Mouse (Mus musculus): ENCODE data around the gene Spock2. TPM values are rescaled to one million over a fixed set of nuclear protein-coding genes. Genes with fewer than 3 reads are reported as not detected.
A peak's percentile ranks its signal among the peaks of the same experiment; 100 is the strongest.
"Not testable (repeated sequence)": the region's sequence is repeated elsewhere in the genome, so short reads cannot be mapped to it uniquely, and the experiment has no call there.

Spock2 gene
- polyA plus RNA-seq, 1 experiment from 2014 or later, result 68.6 TPM

GRCm38 (mm10) chr10:60133501-60133900 lies 27.5 kb downstream of the Spock2 start:
- ATAC-seq, result no peak
- WGBS, result 36% methylated on average over 6 of the region's 6 CpGs
- no peak overlapping the region for H3K27ac ChIP-seq (ENCODE audit: low read length)

DNA sequence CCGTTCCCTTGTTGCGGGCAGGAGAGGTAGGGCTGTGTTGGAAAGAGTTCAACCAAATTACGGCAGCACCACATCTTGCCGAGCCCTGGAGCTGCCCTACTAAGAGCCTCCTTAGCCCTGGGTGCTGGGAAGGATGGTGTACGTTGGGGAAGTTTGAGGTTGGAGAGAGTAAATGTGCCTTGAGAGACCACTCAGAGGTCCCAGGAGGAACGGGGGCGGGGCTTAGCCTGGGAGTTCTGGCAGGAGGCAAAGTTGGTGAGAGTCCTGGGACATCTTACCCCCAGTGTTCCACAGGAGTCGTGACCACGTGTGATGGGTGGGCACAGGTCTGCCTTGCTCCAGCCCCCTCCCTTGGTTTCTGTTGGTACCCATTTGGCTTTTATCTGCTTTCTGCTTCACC lies 28.2 kb downstream of the Spock2 start:
- WGBS, result 62% methylated on average over 9 of the region's 9 CpGs

More at GRCm38 (mm10) chr10:60133501-60133900, 27.5 kb downstream of the Spock2 start:
- Histone ChIP-seq H3K4me2 (ENCODE audit: low read length) (no peak overlapping the region), H3K4me1 (replicated peaks; ENCODE audit: control insufficient read depth, insufficient read depth, low read length) (no peaks in the 10 kb centered on the region), H3K9ac (replicated peaks; ENCODE audit: low read depth, low read length) (no peak overlapping the region), H3K9me3 (ENCODE audit: control insufficient read depth, low read length) (no peaks in the 10 kb centered on the region), H3K4me3 (replicated peaks; ENCODE audit: low read length) (no peak overlapping the region), H3K27me3 (replicated peaks; ENCODE audit: control insufficient read depth, insufficient read depth, low read length) (no peaks in the 10 kb centered on the region), H3K36me3 (ENCODE audit: control insufficient read depth, insufficient read depth) (no peaks in the 10 kb centered on the region; the same call in 1 of the 2 replicates)

DNA sequence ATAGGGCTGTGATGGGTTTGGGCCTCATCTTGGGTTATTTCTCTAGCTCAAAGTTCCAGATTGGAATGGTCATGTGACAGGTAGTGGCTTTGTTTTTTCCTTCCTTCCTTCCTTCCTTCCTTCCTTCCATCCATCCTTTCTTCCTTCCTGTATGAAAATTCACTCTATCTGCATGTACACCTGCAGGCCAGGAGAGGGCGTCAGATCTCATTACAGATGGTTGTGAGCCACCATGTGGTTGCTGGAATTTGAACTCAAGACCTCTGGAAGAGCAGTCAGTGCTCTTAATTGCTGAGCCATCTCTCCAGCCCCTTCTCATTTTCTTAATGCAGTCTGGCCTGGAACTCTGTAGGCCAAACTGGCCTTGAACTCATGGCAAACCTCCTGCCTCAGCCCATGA lies 30.0 kb downstream of the Spock2 start:
- H3K36me3 ChIP-seq (ENCODE audit: control insufficient read depth, insufficient read depth); H3K9ac ChIP-seq (replicated peaks; ENCODE audit: low read depth, low read length); H3K4me3 ChIP-seq (replicated peaks; ENCODE audit: low read length); H3K9me3 ChIP-seq (ENCODE audit: control insufficient read depth, low read length); H3K4me1 ChIP-seq (replicated peaks; ENCODE audit: control insufficient read depth, insufficient read depth, low read length); H3K4me2 ChIP-seq (ENCODE audit: low read length); H3K27ac ChIP-seq (ENCODE audit: low read length); H3K27me3 ChIP-seq (replicated peaks; ENCODE audit: control insufficient read depth, insufficient read depth, low read length); ATAC-seq: not testable (repeated sequence)
- WGBS, result 50% methylated on average over 1 of the region's 1 CpGs

More for the DNA sequence above, 28.2 kb downstream of the Spock2 start:
- no peaks in the 10 kb centered on the region for H3K9me3 ChIP-seq (ENCODE audit: control insufficient read depth, low read length)
- no peaks in the 10 kb centered on the region for H3K27me3 ChIP-seq (replicated peaks; ENCODE audit: control insufficient read depth, insufficient read depth, low read length)
- no peak overlapping the region for H3K4me2 ChIP-seq (ENCODE audit: low read length)
- H3K4me3 ChIP-seq (replicated peaks; ENCODE audit: low read length), result no peak overlapping the region
- H3K4me1 ChIP-seq (replicated peaks; ENCODE audit: control insufficient read depth, insufficient read depth, low read length), result no peaks in the 10 kb centered on the region
- no peaks in the 10 kb centered on the region for H3K36me3 ChIP-seq (ENCODE audit: control insufficient read depth, insufficient read depth)
- H3K9ac ChIP-seq (replicated peaks; ENCODE audit: low read depth, low read length), result no peak overlapping the region
- no peak overlapping the region for H3K27ac ChIP-seq (ENCODE audit: low read length)
- no peak for ATAC-seq

GRCm38 (mm10) chr10:60136935-60137334 lies 30.9 kb downstream of the Spock2 start:
- Histone ChIP-seq H3K27me3 (replicated peaks; ENCODE audit: control insufficient read depth, insufficient read depth, low read length) (no peaks in the 10 kb centered on the region), H3K4me1 (replicated peaks; ENCODE audit: control insufficient read depth, insufficient read depth, low read length) (no peaks in the 10 kb centered on the region), H3K27ac (ENCODE audit: low read length) (no peak overlapping the region), H3K9ac (replicated peaks; ENCODE audit: low read depth, low read length) (no peak overlapping the region), H3K9me3 (ENCODE audit: control insufficient read depth, low read length) (no peaks in the 10 kb centered on the region), H3K36me3 (ENCODE audit: control insufficient read depth, insufficient read depth) (no peaks in the 10 kb centered on the region), H3K4me2 (ENCODE audit: low read length) (no peak overlapping the region), H3K4me3 (replicated peaks; ENCODE audit: low read length) (no peak overlapping the region)
- ATAC-seq, result no peak
- WGBS, result 68% methylated on average over 7 of the region's 7 CpGs

- H3K9ac ChIP-seq (replicated peaks; ENCODE audit: low read depth, low read length), result no peak overlapping the region
- H3K4me2 ChIP-seq (ENCODE audit: low read length), result no peak overlapping the region
- no peaks in the 10 kb centered on the region for H3K9me3 ChIP-seq (ENCODE audit: control insufficient read depth, low read length)
- no peaks in the 10 kb centered on the region for H3K36me3 ChIP-seq (ENCODE audit: control insufficient read depth, insufficient read depth)
- ATAC-seq, result no peak
- 92% methylated on average over 5 of the region's 5 CpGs for WGBS
- no peak overlapping the region for H3K4me3 ChIP-seq (replicated peaks; ENCODE audit: low read length)
- H3K4me1 ChIP-seq (replicated peaks; ENCODE audit: control insufficient read depth, insufficient read depth, low read length), result no peaks in the 10 kb centered on the region
- H3K27ac ChIP-seq (ENCODE audit: low read length), result no peak overlapping the region
- H3K27me3 ChIP-seq (replicated peaks; ENCODE audit: control insufficient read depth, insufficient read depth, low read length), result no peaks in the 10 kb centered on the region
Observed at GRCm38 (mm10) chr10:60138680-60139079, 32.7 kb downstream of the Spock2 start.

GRCm38 (mm10) chr10:60140751-60141150 lies 34.7 kb downstream of the Spock2 start:
- ATAC-seq, result no peak
- Histone ChIP-seq H3K9me3 (ENCODE audit: control insufficient read depth, low read length) (no peaks in the 10 kb centered on the region), H3K27ac (ENCODE audit: low read length) (no peak overlapping the region), H3K27me3 (replicated peaks; ENCODE audit: control insufficient read depth, insufficient read depth, low read length) (no peaks in the 10 kb centered on the region), H3K4me3 (replicated peaks; ENCODE audit: low read length) (no peak overlapping the region), H3K4me1 (replicated peaks; ENCODE audit: control insufficient read depth, insufficient read depth, low read length) (no peaks in the 10 kb centered on the region), H3K4me2 (ENCODE audit: low read length) (no peak overlapping the region), H3K36me3 (ENCODE audit: control insufficient read depth, insufficient read depth) (no peaks in the 10 kb centered on the region), H3K9ac (replicated peaks; ENCODE audit: low read depth, low read length) (no peak overlapping the region)
- WGBS, result 89% methylated on average over 4 of the region's 4 CpGs

DNA sequence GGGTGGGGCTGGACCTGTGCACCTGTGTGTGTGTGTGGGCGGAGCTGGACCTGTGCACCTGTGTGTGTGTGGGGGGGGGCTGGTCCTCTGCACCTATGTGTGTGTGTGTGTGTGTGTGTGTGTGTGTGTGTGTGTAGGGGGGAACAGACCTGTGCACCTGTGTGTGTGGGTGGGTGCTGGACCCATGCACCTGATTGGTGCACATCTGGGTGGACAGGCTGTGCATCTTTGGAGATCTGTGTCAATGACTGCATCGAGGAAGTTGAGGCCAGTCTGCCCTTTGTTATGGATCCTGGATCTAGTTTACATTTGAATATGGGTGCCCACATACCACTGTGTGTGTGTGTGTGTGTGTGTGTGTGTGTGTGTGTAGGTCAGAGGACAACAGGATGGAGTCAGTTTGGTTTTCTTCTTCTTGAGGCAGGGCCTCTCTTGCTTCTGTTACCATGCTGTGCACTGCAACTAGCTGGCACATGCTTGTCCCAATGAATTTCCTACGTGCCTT lies 35.7 kb downstream of the Spock2 start:
- 92% methylated on average over 3 of the region's 3 CpGs for WGBS
- ATAC-seq, result no peak
- H3K27me3 ChIP-seq (replicated peaks; ENCODE audit: control insufficient read depth, insufficient read depth, low read length), result no peaks in the 10 kb centered on the region
- H3K36me3 ChIP-seq (ENCODE audit: control insufficient read depth, insufficient read depth), result no peaks in the 10 kb centered on the region
- H3K4me1 ChIP-seq (replicated peaks; ENCODE audit: control insufficient read depth, insufficient read depth, low read length), result no peaks in the 10 kb centered on the region
- H3K4me3 ChIP-seq (replicated peaks; ENCODE audit: low read length), result no peak overlapping the region
- H3K4me2 ChIP-seq (ENCODE audit: low read length), result no peak overlapping the region
- H3K9ac ChIP-seq (replicated peaks; ENCODE audit: low read depth, low read length), result no peak overlapping the region
- no peak overlapping the region for H3K27ac ChIP-seq (ENCODE audit: low read length)
- H3K9me3 ChIP-seq (ENCODE audit: control insufficient read depth, low read length), result no peaks in the 10 kb centered on the region

GRCm38 (mm10) chr10:60147510-60148047 lies 41.6 kb downstream of the Spock2 start:
- H3K4me2 ChIP-seq (ENCODE audit: low read length); H3K4me1 ChIP-seq (replicated peaks; ENCODE audit: control insufficient read depth, insufficient read depth, low read length); H3K9me3 ChIP-seq (ENCODE audit: control insufficient read depth, low read length); H3K4me3 ChIP-seq (replicated peaks; ENCODE audit: low read length); H3K27ac ChIP-seq (ENCODE audit: low read length); H3K27me3 ChIP-seq (replicated peaks; ENCODE audit: control insufficient read depth, insufficient read depth, low read length); H3K9ac ChIP-seq (replicated peaks; ENCODE audit: low read depth, low read length); ATAC-seq; H3K36me3 ChIP-seq (ENCODE audit: control insufficient read depth, insufficient read depth): not testable (repeated sequence)
- 64% methylated on average over 10 of the region's 10 CpGs for WGBS

DNA sequence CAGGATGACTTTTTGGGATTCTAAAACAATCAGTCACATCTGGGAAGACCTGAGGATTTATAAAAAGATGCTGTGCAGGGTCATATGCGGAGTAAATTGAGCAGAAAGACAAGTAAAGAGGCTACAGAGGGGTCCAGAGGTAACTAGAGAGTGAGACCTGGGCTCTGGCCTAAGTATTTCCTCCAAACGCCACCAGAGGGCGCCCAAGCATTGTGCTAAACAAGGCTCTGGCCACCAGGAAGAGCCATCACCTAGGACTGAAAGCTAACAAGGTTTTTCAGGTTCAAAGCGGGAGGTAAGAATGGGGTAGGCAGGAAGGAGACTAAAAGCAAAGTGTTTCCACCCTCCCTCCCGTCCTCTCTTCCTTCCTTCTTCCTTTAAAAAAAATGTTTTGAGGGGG lies 42.1 kb downstream of the Spock2 start:
- H3K9ac ChIP-seq (replicated peaks; ENCODE audit: low read depth, low read length), result no peak overlapping the region
- 0% methylated on average over 5 of the region's 5 CpGs for WGBS
- peak; percentile 54; the same call in 1 of the 2 replicates for ATAC-seq
- no peak overlapping the region for H3K27ac ChIP-seq (ENCODE audit: low read length)
- H3K4me1 ChIP-seq (replicated peaks; ENCODE audit: control insufficient read depth, insufficient read depth, low read length), result no peaks in the 10 kb centered on the region
- H3K9me3 ChIP-seq (ENCODE audit: control insufficient read depth, low read length), result no peaks in the 10 kb centered on the region
- no peaks in the 10 kb centered on the region for H3K27me3 ChIP-seq (replicated peaks; ENCODE audit: control insufficient read depth, insufficient read depth, low read length)
- no peak overlapping the region for H3K4me2 ChIP-seq (ENCODE audit: low read length)
- H3K36me3 ChIP-seq (ENCODE audit: control insufficient read depth, insufficient read depth), result no peaks in the 10 kb centered on the region
- no peak overlapping the region for H3K4me3 ChIP-seq (replicated peaks; ENCODE audit: low read length)
